Mouse (Mus musculus) small intestine, adult 2 months (tissue): ENCODE results near the gene Ms4a6c.
"Not testable (repeated sequence)": the region's sequence is repeated elsewhere in the genome, so short reads cannot be mapped to it uniquely, and the experiment has no call there.

Source experiments
- CTCF ChIP-seq: fragments of 200-500 bp; IDR thresholded peaks from 2 replicates; pipeline ENCODE4 v1.5.1; 2012; ENCODE audit warnings: low read depth, mild to moderate bottlenecking, control low read depth, inconsistent platforms, low read length, moderate library complexity, mixed read lengths; ENCODE audit not compliant: insufficient replicate concordance, insufficient read length; ENCODE audit errors: extremely low read depth
- POLR2A ChIP-seq: fragments of 200-500 bp; IDR thresholded peaks from 2 replicates; pipeline ENCODE4 v1.6.1; 2012; ENCODE audit warnings: low read depth, mild to moderate bottlenecking, control low read depth, inconsistent platforms, low read length, moderate library complexity

- not testable (repeated sequence) for TF ChIP-seq CTCF, POLR2A
Measured at GRCm38 (mm10) chr19:11469215-11469614, at the start of gene Ms4a6c.
